ENCODE assay signal across 12 mouse cellular contexts in the genomic region with DNA sequence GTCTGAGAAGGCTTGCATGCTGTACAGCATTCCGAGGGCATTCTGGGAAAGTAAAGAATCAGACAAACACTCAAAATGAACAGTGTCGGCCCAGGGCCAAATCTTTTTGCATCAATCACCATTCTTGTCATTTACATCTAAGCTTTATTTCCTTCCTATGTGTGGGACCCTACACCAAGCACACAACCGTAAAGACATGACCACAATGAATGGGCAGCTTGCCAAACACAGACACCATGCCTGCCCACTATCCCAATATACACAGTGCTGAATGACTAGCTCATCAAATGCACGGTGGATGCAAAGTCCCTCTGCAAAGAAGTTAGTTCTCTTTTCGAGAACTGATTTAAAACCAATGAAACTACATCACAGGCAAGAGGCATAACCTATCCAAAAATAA.
DNase-seq lines count a peak whose midpoint lies in the region; ATAC-seq lines count a peak whose summit lies in the region.
"Had no signal": no experiment of that assay in that cellular context is flagged by ENCODE, and none has a peak within 500 bp of the region (broad histone marks: within the 10 kb centered on the region; RNA-seq: fewer than 3 reads in every experiment).

No protein-coding gene starts in this region.

- intact Hi-C loops in heart, postnatal 25 days (cut with DNase I), result no loop called here

- peak; percentile 9 for DNase-seq in heart, postnatal 4 days
- no peak for DNase-seq in heart, adult 18-20 months
- peak; percentile 41 for DNase-seq in retina, postnatal 1 day
- DNase-seq in retina, embryonic 14.5 days (ENCODE audit: low spot score), result no peak
- DNase-seq in naive thymus-derived CD4-positive, alpha-beta T cell, adult 2 months (ENCODE audit: low read depth), result peak; percentile 11
- DNase-seq in heart, postnatal 25 days (ENCODE audit: low spot score), result no peak
- DNase-seq in frontal cortex, adult 2 months (ENCODE audit: extremely low spot score in 1 of 2, low spot score in 1 of 2), result no peak
- DNase-seq: adrenal gland, postnatal 14 days; heart, postnatal 10 days; liver, embryonic 13.5 days; thymus, postnatal 36 days had no signal

- peak; percentile 91 to 92 for ATAC-seq in hematopoietic stem cell, adult 5-6 weeks (replicated peaks in 1 of 2; ENCODE audit: insufficient read depth in 1 of 2, low FRiP score in 2 of 2, low TSS enrichment in 1 of 2, low read depth in 1 of 2, poor library complexity in 2 of 2, severe bottlenecking in 2 of 2)

Comparison
In these comparisons a context has a peak if more than half of its experiments do, and no peak if none do; other contexts are left out.
1. DNase-seq: peak in heart, postnatal 4 days (single experiment), retina, postnatal 1 day (single experiment) and naive thymus-derived CD4-positive, alpha-beta T cell, adult 2 months (single experiment); none in heart, adult 18-20 months (0 of 2), retina, embryonic 14.5 days (single experiment), heart, postnatal 25 days (single experiment) and frontal cortex, adult 2 months (0 of 2).